Mouse (Mus musculus) left cerebral cortex, postnatal 25 days (tissue): ENCODE results near the gene Rsc1a1. TPM values are rescaled to one million over a fixed set of nuclear protein-coding genes. Genes with fewer than 3 reads are reported as not detected.

Source experiments
- DNase-seq, 2 experiments: peaks; one replicate each; pipeline ENCODE4 v3.0.0; 2022; ENCODE audit warnings: low spot score in 2 of 2, mixed read lengths in 1 of 2
- intact Hi-C: fragments of 180-260 bp; cut with DNase I; formaldehyde crosslinking; loops from one replicate; pipeline ENCODE4 v1.15.1; 2025
- total RNA-seq, 2 experiments: library from RNA; stranded (reverse); gene quantifications; 2 replicates each; pipeline ENCODE4 v1.2.3; 2021

The Rsc1a1 gene
- total RNA-seq, 2 experiments from 2014 or later: 0.30 to 2.4 TPM

DNA sequence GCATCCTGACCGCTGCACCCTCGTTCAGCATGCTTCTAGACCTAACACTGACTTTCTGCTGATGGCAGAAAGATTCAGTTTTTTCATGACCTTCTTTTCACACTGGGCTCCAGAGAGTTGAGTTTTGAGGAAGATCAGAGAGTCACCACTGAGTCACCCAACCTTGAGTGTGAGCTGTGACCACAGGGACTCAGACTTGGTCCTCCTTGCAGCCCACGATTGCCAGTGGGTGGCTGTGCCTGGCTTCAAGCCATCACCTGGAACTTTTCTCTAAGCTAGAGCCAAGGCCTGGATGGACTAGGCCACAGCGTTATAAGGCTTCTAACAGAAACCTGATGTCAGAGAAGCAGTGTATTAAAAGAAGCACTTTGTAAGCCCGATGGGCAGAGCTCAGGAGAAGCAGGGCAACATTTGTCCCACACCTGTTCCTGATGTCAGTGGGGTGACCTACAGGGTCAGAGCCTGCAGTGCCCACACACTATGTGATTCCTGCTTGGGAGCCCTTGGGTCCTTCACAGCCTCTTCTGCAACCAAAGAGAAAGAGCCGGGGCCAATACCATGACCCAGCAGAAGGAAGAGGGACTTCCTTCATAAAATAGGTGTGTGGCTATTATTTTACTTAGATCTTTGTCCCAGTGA lies 26.4 kb downstream of the Rsc1a1 start:
- no peak for DNase-seq
- intact Hi-C loops: no loop called here

- intact Hi-C loops: no loop called here
- DNase-seq: no peak
Observed at GRCm38 (mm10) chr4:141656932-141657331, 28.5 kb downstream of the Rsc1a1 start.

- intact Hi-C loops: no loop called here
- peak in 1 of 2 experiments; percentile 49 for DNase-seq
Observed at GRCm38 (mm10) chr4:141655908-141656608, 29.3 kb downstream of the Rsc1a1 start.

GRCm38 (mm10) chr4:141654509-141654908 lies 30.9 kb downstream of the Rsc1a1 start:
- intact Hi-C loops: no loop called here
- DNase-seq: no peak

GRCm38 (mm10) chr4:141653813-141654212 lies 31.6 kb downstream of the Rsc1a1 start:
- intact Hi-C loops: no loop called here
- no peak for DNase-seq

DNA sequence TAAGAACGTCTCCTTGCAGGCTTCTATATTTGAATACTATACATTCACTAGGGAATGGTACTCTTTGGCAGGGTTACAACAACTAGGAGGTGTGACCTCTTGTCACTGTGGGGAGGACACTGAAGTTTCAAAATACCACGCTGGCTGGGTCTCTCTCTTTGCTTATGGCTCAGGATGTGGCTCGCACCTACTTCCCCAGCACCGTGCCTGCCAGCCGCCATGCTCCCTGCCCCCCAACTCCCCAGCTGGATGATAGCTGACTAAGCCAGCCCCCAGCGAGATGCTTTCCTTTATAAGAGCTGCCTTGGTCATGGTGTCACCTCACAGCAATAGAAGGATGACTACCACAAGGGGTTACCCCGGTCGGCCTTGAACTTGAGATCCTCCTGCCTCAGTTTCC lies 32.4 kb downstream of the Rsc1a1 start:
- DNase-seq: no peak
- intact Hi-C loops: no loop called here

DNA sequence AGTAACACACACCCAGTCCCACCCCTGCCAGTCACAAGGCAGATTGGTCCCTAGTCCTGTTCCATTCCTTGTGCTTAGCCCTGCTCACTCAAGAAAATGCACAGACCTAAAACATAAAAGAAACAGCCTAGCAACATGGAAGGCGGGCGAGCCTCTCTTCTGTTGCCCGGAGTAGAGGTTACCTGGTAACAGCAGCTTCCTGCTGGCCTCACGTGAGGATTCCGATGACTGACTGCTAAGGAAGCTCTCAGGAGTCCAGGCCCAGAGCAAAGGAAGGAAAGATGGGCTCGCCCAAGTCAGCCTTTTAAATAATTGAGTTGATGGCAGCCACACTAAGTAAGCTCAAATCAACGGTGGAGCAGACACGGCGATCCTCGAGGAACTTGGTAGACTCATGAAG lies 33.5 kb downstream of the Rsc1a1 start:
- DNase-seq: no peak
- intact Hi-C loops: no loop called here

- no peak for DNase-seq
- intact Hi-C loops: no loop called here
Observed at GRCm38 (mm10) chr4:141651286-141651685, 34.1 kb downstream of the Rsc1a1 start.

DNA sequence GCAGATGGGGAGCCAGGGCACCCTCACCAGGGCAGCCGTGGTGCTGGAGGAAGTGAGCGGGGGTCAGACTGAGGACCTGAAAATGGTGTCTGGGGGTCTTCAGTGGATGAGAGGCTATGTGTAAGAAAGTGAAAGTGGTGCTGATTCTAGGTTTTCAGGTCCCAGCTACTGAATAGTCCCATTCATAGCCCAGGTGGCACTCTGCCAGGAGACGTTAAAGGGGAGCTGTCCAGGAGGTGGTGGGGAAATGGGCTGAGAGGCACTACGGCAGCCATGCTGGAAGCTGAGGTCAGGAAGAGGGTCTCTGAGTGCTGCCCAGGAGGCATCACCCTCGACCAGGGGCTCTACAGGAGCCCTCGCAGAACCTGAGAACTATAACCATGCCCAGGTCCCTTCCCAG lies 36.2 kb downstream of the Rsc1a1 start:
- intact Hi-C loops: no loop called here
- no peak for DNase-seq

GRCm38 (mm10) chr4:141648262-141648661 lies 37.1 kb downstream of the Rsc1a1 start:
- intact Hi-C loops: no loop called here
- no peak for DNase-seq

DNA sequence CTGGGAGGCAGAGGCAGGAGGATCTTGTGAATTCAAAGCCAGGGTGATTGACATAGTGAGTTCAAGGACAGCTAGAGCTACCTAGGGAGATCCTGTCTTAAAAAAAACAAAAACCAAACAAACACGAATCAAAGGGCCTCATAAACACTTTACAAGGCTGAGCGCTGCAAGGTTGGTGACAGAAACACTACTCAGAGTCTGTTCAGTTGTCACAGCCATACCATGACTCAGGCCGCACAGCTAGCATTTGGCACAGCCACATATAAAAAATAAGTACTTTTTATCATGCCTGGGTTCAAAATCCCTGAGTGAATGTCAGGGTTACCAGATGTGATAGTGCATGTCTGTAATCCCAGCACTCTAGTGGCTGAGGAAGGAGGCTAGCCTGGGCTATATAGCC lies 38.2 kb downstream of the Rsc1a1 start:
- intact Hi-C loops: no loop called here
- DNase-seq: no peak

GRCm38 (mm10) chr4:141645988-141646387 lies 39.4 kb downstream of the Rsc1a1 start:
- intact Hi-C loops: no loop called here
- DNase-seq: no peak

DNA sequence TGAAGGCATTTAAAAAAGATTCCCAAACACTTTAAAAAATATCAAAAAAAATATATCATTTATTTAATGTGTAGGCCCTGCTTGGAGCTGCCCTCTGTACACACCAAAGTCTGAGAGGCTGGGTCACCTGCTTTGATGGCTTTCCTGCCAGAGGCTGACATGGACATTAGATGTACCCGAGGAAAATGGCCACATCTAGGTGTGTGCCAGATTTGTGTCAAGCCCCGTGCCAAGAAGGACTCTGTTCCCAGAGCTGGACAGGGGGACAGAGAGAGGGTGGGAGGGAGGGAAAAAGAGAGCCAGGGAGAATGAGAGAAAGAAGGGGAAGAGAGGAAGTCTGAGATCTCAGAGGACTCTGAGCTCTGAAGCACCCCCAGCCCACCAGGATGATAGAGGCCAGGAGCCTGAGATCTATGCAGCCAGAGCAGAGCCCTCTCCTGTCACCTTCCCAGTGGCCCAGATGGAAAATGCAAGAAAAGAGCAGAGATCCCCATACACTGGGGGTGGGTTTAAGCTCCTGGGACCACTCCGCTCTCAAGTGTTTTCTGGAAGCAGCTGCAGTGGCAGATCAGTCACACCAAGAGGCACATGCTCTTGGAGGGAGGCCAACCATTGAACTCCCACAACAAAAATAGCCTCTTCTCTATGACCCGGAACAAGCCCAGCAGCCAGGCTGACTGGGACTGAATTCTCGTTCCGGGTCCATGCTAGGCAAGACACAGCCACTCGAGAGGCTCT lies 42.1 kb downstream of the Rsc1a1 start:
- DNase-seq: peak; percentile 60 to 73
- intact Hi-C loops: no loop called here

DNA sequence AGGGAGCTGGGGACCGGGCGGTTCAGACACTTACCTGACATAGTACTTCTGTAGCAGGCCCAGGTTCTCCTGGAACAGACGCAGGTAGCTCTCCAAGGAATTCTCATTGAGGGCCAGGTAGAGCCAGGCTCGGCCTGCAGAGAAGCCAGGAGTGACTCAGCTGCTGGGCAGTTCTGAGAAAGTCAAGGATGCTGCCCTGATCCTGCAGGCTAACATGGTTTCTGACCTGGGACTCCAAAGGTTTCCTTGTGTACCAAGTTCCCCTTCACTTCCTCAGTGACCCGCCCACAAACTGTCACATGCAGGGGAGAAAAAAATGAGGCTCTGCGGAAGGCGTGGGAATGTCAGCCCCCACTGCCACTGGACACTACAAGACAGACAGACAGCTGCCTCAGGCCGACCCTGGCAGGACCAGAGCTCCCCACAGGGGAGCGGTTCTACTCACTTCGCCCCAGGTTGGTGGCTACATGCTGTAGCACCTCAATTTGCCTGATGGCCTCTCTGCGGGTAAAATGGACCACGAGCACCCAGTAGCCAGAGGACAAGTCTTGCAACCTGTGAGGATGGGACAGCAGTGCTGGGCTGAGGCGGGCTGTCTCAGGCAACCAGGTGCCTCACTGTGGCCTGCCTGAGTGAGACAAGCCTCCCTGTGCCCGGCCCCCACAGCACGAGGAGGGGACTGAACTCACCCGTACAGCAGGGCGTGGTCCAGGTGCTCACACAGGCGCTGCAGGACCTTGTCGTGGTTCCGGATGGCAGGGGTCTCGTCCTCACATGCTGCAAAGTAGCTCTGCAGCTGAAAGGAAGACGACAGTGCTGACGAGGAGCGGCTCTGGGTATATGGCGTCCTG lies 43.2 kb downstream of the Rsc1a1 start:
- DNase-seq: no peak
- intact Hi-C loops: no loop called here

GRCm38 (mm10) chr4:141641353-141641771 lies 44.0 kb downstream of the Rsc1a1 start:
- intact Hi-C loops: no loop called here
- no peak for DNase-seq

GRCm38 (mm10) chr4:141639474-141639873 lies 45.9 kb downstream of the Rsc1a1 start:
- intact Hi-C loops: no loop called here
- no peak for DNase-seq

DNA sequence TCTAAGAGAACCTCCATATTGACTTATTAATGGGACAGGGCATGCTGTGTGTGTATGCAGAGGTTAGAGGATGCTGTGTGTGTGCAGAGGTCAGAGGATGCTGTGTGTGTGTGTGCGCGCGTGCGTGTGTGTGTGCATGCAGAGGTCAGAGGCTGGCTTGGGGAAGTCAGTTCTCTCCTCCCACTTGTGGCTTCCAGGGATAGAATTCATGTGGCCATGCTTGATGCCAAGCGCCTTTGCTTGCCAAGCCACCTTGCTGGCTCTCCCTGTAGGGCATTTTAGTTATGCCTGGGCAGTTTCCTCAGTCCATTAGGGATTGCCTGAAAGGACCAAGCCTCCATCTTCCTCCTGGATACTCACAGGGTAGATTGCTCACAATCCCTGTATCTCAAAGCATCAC lies 48.7 kb downstream of the Rsc1a1 start:
- intact Hi-C loops: no loop called here

DNA sequence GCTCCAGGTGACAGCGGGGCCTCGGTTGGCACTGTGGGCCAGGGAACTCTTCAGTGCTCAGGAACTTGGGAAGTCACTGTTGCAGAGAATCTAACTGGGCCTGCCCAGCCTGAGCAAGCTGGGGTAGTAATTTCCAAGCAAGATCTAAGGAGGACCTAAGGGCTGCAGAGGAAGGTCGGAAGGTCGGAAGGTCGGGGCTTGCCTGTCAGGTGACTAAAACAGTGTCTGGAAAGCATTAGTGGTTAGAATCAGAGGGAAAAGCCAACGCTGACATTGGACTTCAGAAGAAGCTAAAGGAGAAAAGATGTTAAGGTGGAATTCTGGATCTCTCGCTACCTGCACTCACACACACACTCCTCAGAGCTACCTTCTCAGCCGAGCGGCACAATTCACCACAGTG lies 49.4 kb downstream of the Rsc1a1 start:
- no peak for DNase-seq
- intact Hi-C loops: no loop called here

More for the DNA sequence above, 48.7 kb downstream of the Rsc1a1 start:
- no peak for DNase-seq
